Mouse (Mus musculus) hematopoietic multipotent progenitor cell, adult 10-12 weeks (in vitro differentiated cells): Measurements from ENCODE around the gene Gpr180. TPM values are rescaled to one million over a fixed set of nuclear protein-coding genes. Genes with fewer than 3 reads are reported as not detected.

Experiments
- polyA plus RNA-seq: library from polyadenylated mRNA; stranded (reverse); fragments of >175 nt; gene quantifications from 2 replicates; pipeline ENCODE4 v1.2.3, GENCODE M21; 2012; ENCODE audit warnings: low replicate concordance

The Gpr180 gene
- polyA plus RNA-seq = 5.7 and 7.4 TPM in 2 replicates

GRCm38 (mm10) chr14:118136744-118137452 lies at the start of gene Gpr180:
Gpr180 (plus strand) TSS chr14:118137158.

GRCm38 (mm10) chr14:118132642-118132977 lies 4.3 kb upstream of the Gpr180 start, which contains the start of gene Tgds:
Tgds (minus strand) TSS chr14:118132755.

Other genes with a start within 250 kb of the Gpr180 start
- 0.05 TPM in 1 of 2 replicates, not detected in the other for gene Dct, start 84.9 kb upstream of the Gpr180 start, polyA plus RNA-seq
- 0.64 and 9.3 TPM in 2 replicates for gene Tgds, start 4.4 kb upstream of the Gpr180 start, polyA plus RNA-seq
- gene Sox21, start 99.9 kb downstream of the Gpr180 start, polyA plus RNA-seq = 0.05 TPM in 1 of 2 replicates, not detected in the other
- not detected in 2 replicates for gene Gm9376, start 129.8 kb downstream of the Gpr180 start, polyA plus RNA-seq